Mouse (Mus musculus): ENCODE data around the gene Selenov. TPM values are rescaled to one million over a fixed set of nuclear protein-coding genes. Genes with fewer than 3 reads are reported as not detected.

Selenov gene
- polyA plus RNA-seq, 1 experiment from 2014 or later, result 0.27 TPM

- no peak overlapping the region for H3K27ac ChIP-seq (ENCODE audit: low read length)
- peaks cover 9% of the 10 kb centered on the region; the same call in 1 of the 2 replicates for H3K27me3 ChIP-seq (ENCODE audit: control insufficient read depth, insufficient read depth, low read length)
- H3K9me3 ChIP-seq (ENCODE audit: control insufficient read depth, low read depth, low read length), result no peaks in the 10 kb centered on the region
- no peak for ATAC-seq (ENCODE audit: insufficient number of reproducible peaks, insufficient read depth, low FRiP score, low read depth)
- H3K4me2 ChIP-seq (replicated peaks; ENCODE audit: low read depth, low read length), result no peak overlapping the region
- WGBS, result 93% methylated on average over 10 of the region's 10 CpGs
- peaks cover 48% of the 10 kb centered on the region for H3K36me3 ChIP-seq (ENCODE audit: control insufficient read depth, insufficient read depth, low read length)
- no peak overlapping the region for H3K4me3 ChIP-seq (ENCODE audit: low read depth, low read length)
- H3K4me1 ChIP-seq (ENCODE audit: control insufficient read depth, insufficient read depth, low read length), result peaks cover 8% of the 10 kb centered on the region
- H3K9ac ChIP-seq (replicated peaks; ENCODE audit: low read depth, low read length), result no peak overlapping the region
These were observed 14.7 kb upstream of the Selenov start for GRCm38 (mm10) chr7:28305641-28306040.

- H3K36me3 ChIP-seq (ENCODE audit: control insufficient read depth, insufficient read depth, low read length), result peaks cover 16% of the 10 kb centered on the region
- H3K4me3 ChIP-seq (ENCODE audit: low read depth, low read length), result peak within 1 kb of the TSS; percentile 22
- 2% methylated on average over 30 of the region's 30 CpGs for WGBS
- H3K4me1 ChIP-seq (ENCODE audit: control insufficient read depth, insufficient read depth, low read length), result peaks cover 6% of the 10 kb centered on the region
- H3K9me3 ChIP-seq (ENCODE audit: control insufficient read depth, low read depth, low read length), result no peaks in the 10 kb centered on the region
- H3K27ac ChIP-seq (ENCODE audit: low read length), result no peak within 1 kb of the TSS
- peak; percentile 73; the same call in 1 of the 2 replicates for ATAC-seq (ENCODE audit: insufficient number of reproducible peaks, insufficient read depth, low FRiP score, low read depth)
- H3K9ac ChIP-seq (replicated peaks; ENCODE audit: low read depth, low read length), result no peak within 1 kb of the TSS; the same call in 1 of the 2 replicates
- H3K27me3 ChIP-seq (ENCODE audit: control insufficient read depth, insufficient read depth, low read length), result peaks cover 14% of the 10 kb centered on the region
- peak within 1 kb of the TSS; percentile 40 for H3K4me2 ChIP-seq (replicated peaks; ENCODE audit: low read depth, low read length)
These were observed 10.8 kb upstream of the Selenov start, which contains the start of gene Dll3 for GRCm38 (mm10) chr7:28301616-28302433. Dll3 (minus strand) TSS chr7:28302238.

DNA sequence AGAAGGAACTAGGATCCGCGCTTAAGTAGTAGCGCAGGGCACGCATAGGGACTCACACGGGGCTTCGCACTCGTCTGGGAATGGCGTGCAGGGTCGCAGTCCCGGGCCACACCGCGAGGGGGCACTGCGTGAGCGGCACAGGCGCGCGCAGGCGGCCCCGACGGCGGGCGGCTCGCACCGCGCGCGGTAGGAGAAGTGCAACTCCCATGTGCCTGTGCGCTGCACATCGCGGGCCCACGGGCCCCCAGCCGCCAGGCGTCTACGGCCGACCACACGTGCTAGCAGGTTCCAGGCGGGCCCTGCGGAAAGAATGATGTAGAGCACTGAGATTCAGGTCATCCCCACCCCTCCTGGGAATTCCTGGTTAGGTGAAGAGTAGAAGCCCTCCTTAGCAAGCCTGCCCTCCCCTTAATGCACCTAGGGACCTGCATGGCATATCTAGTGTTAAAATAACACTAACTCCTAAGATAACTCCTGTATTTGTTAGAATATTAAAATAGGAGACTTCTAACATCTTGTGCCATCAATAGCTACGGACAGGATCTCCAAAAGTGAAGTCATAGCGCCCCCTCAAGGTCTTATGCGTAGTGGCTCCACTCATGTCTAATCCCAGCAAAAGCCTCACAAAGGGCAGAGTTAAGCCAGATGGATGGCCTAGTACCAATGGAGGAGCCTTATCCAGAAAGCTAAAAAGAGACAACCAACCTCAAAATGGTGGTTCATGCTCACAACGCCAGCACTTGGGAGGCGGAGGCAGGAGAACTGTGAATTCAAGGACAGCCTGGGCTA, 8.0 kb upstream of the Selenov start:
- 28% methylated on average over 43 of the region's 43 CpGs for WGBS
- Histone ChIP-seq H3K4me2 (replicated peaks; ENCODE audit: low read depth, low read length) (no peak overlapping the region; the same call in 1 of the 2 replicates), H3K4me1 (ENCODE audit: control insufficient read depth, insufficient read depth, low read length) (peaks cover 6% of the 10 kb centered on the region), H3K27me3 (ENCODE audit: control insufficient read depth, insufficient read depth, low read length) (peaks cover 18% of the 10 kb centered on the region), H3K4me3 (ENCODE audit: low read depth, low read length) (no peak overlapping the region), H3K27ac (ENCODE audit: low read length) (no peak overlapping the region), H3K9me3 (ENCODE audit: control insufficient read depth, low read depth, low read length) (no peaks in the 10 kb centered on the region), H3K36me3 (ENCODE audit: control insufficient read depth, insufficient read depth, low read length) (no peaks in the 10 kb centered on the region), H3K9ac (replicated peaks; ENCODE audit: low read depth, low read length) (no peak overlapping the region)
- ATAC-seq (ENCODE audit: insufficient number of reproducible peaks, insufficient read depth, low FRiP score, low read depth), result no peak

- H3K9ac ChIP-seq (replicated peaks; ENCODE audit: low read depth, low read length), result peak overlapping the region; percentile 38; the same call in 1 of the 2 replicates
- peak; percentile 44 for ATAC-seq (ENCODE audit: insufficient number of reproducible peaks, insufficient read depth, low FRiP score, low read depth)
- H3K27me3 ChIP-seq (ENCODE audit: control insufficient read depth, insufficient read depth, low read length), result peaks cover 31% of the 10 kb centered on the region; the same call in 1 of the 2 replicates
These were observed 3.5 kb upstream of the Selenov start for GRCm38 (mm10) chr7:28294481-28294880.

DNA sequence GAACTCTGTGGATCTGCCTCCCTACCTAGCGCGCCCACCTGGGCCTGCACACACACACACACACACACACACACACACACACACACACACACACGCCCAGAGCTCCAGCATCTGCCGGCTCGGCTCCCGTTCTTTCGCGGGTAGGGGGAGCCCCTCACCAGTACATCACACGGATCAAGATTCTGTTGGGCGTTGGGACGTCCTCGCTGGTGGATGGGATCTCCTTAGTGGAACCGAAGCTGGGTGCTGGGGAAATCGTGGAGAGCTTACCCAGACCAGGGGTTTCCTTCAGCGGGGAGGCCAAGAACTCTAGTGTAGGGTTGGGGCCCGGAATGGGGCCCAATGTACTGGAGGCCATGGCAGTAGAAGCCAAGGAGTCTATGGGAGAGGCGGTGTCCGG, 821 bp downstream of the Selenov start:
- peak; percentile 10; the same call in 1 of the 2 replicates for ATAC-seq (ENCODE audit: insufficient number of reproducible peaks, insufficient read depth, low FRiP score, low read depth)
- no peaks in the 10 kb centered on the region for H3K36me3 ChIP-seq (ENCODE audit: control insufficient read depth, insufficient read depth, low read length)
- WGBS, result 2% methylated on average over 18 of the region's 18 CpGs
- H3K27ac ChIP-seq (ENCODE audit: low read length), result no peak overlapping the region
- H3K9ac ChIP-seq (replicated peaks; ENCODE audit: low read depth, low read length), result no peak overlapping the region
- peak overlapping the region; percentile 23 for H3K4me3 ChIP-seq (ENCODE audit: low read depth, low read length)
- H3K9me3 ChIP-seq (ENCODE audit: control insufficient read depth, low read depth, low read length), result no peaks in the 10 kb centered on the region
- peaks cover 39% of the 10 kb centered on the region; the same call in 1 of the 2 replicates for H3K27me3 ChIP-seq (ENCODE audit: control insufficient read depth, insufficient read depth, low read length)
- H3K4me1 ChIP-seq (ENCODE audit: control insufficient read depth, insufficient read depth, low read length), result no peaks in the 10 kb centered on the region; the same call in 1 of the 2 replicates
- peak overlapping the region; percentile 48 for H3K4me2 ChIP-seq (replicated peaks; ENCODE audit: low read depth, low read length)

More at GRCm38 (mm10) chr7:28294481-28294880, 3.5 kb upstream of the Selenov start:
- Histone ChIP-seq H3K9me3 (ENCODE audit: control insufficient read depth, low read depth, low read length) (no peaks in the 10 kb centered on the region), H3K4me3 (ENCODE audit: low read depth, low read length) (peak overlapping the region; percentile 42), H3K4me1 (ENCODE audit: control insufficient read depth, insufficient read depth, low read length) (no peaks in the 10 kb centered on the region; the same call in 1 of the 2 replicates), H3K27ac (ENCODE audit: low read length) (no peak overlapping the region), H3K4me2 (replicated peaks; ENCODE audit: low read depth, low read length) (peak overlapping the region; percentile 77), H3K36me3 (ENCODE audit: control insufficient read depth, insufficient read depth, low read length) (no peaks in the 10 kb centered on the region)
- 4% methylated on average over 50 of the region's 63 CpGs for WGBS

DNA sequence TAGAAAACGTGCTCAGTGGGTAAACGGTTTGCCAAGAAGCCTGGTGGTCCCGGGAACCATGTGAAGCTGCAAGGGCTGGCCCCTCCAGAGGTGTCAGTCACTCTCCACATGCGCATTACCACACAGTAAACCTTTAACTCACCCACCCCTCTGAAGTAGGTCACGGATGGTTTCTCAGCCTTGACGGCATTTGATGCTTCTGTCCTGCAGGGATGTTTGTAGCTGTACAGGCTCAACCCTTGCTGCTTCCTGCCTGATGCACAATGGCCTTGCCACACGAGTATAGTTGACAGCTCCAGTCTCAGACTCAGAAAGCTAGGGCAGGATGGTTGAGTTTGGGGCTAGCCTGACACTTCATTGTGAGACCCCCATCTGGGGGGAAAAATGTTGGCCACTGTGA, 10.4 kb downstream of the Selenov start:
- Histone ChIP-seq H3K27ac (ENCODE audit: low read length) (no peak overlapping the region), H3K4me2 (replicated peaks; ENCODE audit: low read depth, low read length) (no peak overlapping the region), H3K36me3 (ENCODE audit: control insufficient read depth, insufficient read depth, low read length) (no peaks in the 10 kb centered on the region), H3K9ac (replicated peaks; ENCODE audit: low read depth, low read length) (no peak overlapping the region), H3K4me1 (ENCODE audit: control insufficient read depth, insufficient read depth, low read length) (no peaks in the 10 kb centered on the region), H3K9me3 (ENCODE audit: control insufficient read depth, low read depth, low read length) (no peaks in the 10 kb centered on the region), H3K27me3 (ENCODE audit: control insufficient read depth, insufficient read depth, low read length) (no peaks in the 10 kb centered on the region), H3K4me3 (ENCODE audit: low read depth, low read length) (no peak overlapping the region)
- no peak for ATAC-seq (ENCODE audit: insufficient number of reproducible peaks, insufficient read depth, low FRiP score, low read depth)
- WGBS, result 77% methylated on average over 7 of the region's 7 CpGs

GRCm38 (mm10) chr7:28278279-28278652, 12.7 kb downstream of the Selenov start:
- no peaks in the 10 kb centered on the region for H3K36me3 ChIP-seq (ENCODE audit: control insufficient read depth, insufficient read depth, low read length)

DNA sequence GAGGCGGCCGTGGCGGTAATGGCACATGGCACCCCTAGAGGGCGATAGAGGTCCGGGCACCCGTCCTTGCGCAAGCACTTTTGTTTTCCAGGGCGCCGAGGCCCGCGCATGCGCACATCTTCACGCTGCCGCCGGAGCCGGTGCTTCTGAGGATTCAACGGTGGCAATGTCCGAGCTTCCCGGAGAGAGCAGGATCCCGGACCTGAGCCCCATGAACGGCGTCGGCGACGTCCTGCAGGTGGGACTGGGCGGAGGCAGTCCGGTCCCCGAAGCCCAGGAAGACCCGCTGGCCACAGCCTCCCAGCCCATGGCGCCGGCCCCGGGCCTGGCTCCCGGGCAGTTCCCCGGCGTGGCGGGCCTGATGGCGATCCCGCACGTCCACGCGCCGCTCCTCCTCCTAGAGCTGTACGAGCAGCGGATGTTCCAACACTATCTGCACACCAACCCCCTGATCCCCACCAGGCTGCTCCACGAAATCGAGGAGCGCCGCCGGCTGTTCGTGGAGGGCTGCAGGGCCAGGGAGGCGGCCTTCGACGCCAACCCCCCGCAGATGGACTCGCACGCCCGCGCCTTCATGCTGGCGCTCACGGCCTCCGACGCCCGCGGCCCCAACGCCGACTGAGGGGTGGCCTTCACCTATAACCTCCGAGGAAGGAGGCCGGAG, 13.2 kb downstream of the Selenov start, which contains the start of gene Eid2b:
Gene Eid2b, plus strand, starts transcription at position 125 of the 664 bp plus-strand sequence.
- Histone ChIP-seq H3K4me2 (replicated peaks; ENCODE audit: low read depth, low read length) (peak within 1 kb of the TSS; percentile 86), H3K4me1 (ENCODE audit: control insufficient read depth, insufficient read depth, low read length) (no peaks in the 10 kb centered on the region), H3K27ac (ENCODE audit: low read length) (peak within 1 kb of the TSS; percentile 75; the same call in 1 of the 2 replicates), H3K4me3 (ENCODE audit: low read depth, low read length) (peak within 1 kb of the TSS; percentile 66), H3K36me3 (ENCODE audit: control insufficient read depth, insufficient read depth, low read length) (no peaks in the 10 kb centered on the region), H3K27me3 (ENCODE audit: control insufficient read depth, insufficient read depth, low read length) (no peaks in the 10 kb centered on the region), H3K9ac (replicated peaks; ENCODE audit: low read depth, low read length) (peak within 1 kb of the TSS; percentile 84), H3K9me3 (ENCODE audit: control insufficient read depth, low read depth, low read length) (no peaks in the 10 kb centered on the region)
- ATAC-seq (ENCODE audit: insufficient number of reproducible peaks, insufficient read depth, low FRiP score, low read depth), result peak; percentile 68
- WGBS, result 3% methylated on average over 68 of the region's 68 CpGs

More at GRCm38 (mm10) chr7:28278279-28278652, 12.7 kb downstream of the Selenov start:
- Histone ChIP-seq H3K27ac (ENCODE audit: low read length) (peak overlapping the region; percentile 75; the same call in 1 of the 2 replicates), H3K4me1 (ENCODE audit: control insufficient read depth, insufficient read depth, low read length) (no peaks in the 10 kb centered on the region), H3K9me3 (ENCODE audit: control insufficient read depth, low read depth, low read length) (no peaks in the 10 kb centered on the region), H3K4me2 (replicated peaks; ENCODE audit: low read depth, low read length) (peak overlapping the region; percentile 86), H3K4me3 (ENCODE audit: low read depth, low read length) (peak overlapping the region; percentile 66), H3K9ac (replicated peaks; ENCODE audit: low read depth, low read length) (peak overlapping the region; percentile 84), H3K27me3 (ENCODE audit: control insufficient read depth, insufficient read depth, low read length) (no peaks in the 10 kb centered on the region)
- 77% methylated on average over 7 of the region's 7 CpGs for WGBS
- ATAC-seq (ENCODE audit: insufficient number of reproducible peaks, insufficient read depth, low FRiP score, low read depth), result peak; percentile 25; the same call in 1 of the 2 replicates
